Mouse (Mus musculus): Measurements from ENCODE around the gene Rasa4. TPM values are rescaled to one million over a fixed set of nuclear protein-coding genes. Genes with fewer than 3 reads are reported as not detected.
"Not testable (repeated sequence)": the region's sequence is repeated elsewhere in the genome, so short reads cannot be mapped to it uniquely, and the experiment has no call there.

Gene Rasa4
- total RNA-seq, 2 experiments from 2014 or later, result 1.9 to 4.3 TPM

DNA sequence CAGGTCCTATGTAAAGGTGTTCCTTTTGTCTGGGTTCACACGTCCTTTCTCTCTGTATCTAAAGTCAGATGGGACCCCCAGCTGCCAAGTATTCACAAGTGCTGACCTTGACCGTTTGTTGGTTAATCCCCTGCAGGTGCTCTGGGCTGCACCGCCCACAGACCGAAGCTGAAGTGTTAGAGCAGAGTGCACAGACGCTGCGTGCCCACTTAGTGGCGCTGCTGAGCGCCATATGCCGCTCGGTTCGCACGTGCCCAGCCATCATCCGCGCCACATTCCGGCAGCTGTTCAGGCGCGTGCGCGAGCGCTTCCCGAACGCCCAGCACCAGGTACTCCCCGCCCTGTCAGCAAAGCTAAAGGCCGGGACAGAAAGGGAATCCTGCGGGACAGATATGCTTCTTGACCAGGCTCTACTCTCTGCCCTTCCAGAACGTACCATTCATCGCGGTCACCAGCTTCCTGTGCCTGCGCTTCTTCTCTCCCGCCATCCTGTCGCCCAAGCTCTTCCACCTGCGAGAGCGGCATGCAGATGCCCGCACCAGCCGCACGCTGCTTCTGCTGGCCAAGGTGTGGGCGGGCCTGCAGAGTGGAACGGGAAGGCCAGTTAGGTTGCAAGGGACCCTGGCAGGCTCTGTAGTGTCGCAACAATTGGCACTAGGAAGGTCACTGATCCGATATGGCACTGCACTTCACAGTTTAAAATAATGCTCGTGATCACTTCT is 18.5 kb downstream of the Rasa4 start:
- peak; percentile 76 for ATAC-seq (replicated peaks; ENCODE audit: low FRiP score, poor library complexity, severe bottlenecking)

DNA sequence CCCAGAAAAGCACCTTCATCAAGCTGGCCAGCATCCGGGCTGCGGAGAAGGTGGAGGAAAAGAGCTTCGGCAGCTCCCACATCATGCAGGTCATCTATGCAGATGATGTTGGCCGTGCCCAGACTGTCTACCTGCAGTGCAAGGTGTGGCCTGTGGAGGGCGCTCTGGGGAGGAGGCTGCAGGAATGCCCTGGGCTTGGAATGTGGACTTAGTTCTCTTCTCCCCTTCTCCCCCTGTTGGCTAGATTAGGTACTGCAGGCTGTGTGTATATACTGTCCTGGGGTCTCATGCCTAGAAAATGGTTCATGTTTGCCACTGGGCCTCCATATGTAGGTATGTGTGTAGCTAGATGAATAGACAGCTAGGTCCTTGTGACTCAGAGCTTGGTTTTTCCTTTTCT is 20.8 kb downstream of the Rasa4 start:
- ATAC-seq (replicated peaks; ENCODE audit: low FRiP score, poor library complexity, severe bottlenecking), result peak; percentile 49; the same call in 1 of the 2 replicates

DNA sequence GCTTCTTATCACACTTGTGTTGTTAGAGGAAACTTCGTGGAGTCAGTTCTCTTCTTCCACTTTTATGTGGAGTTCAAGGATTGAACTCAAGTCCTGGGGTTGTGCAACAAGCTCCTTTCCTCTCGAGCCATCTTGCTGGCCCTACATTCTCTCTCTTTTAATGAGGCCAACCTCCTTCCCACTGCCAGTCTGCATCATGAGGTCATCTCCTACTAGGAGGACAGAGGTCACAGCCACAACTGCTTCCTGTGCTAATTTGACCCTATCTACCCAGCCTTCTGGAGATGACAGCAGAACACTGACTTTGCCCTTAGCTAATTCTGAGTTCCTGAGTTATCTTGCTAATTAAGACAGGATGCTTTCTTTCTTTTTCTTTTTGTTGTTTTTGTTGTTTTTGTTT is 24.8 kb downstream of the Rasa4 start:
- ATAC-seq (replicated peaks; ENCODE audit: low FRiP score, poor library complexity, severe bottlenecking), result no peak

DNA sequence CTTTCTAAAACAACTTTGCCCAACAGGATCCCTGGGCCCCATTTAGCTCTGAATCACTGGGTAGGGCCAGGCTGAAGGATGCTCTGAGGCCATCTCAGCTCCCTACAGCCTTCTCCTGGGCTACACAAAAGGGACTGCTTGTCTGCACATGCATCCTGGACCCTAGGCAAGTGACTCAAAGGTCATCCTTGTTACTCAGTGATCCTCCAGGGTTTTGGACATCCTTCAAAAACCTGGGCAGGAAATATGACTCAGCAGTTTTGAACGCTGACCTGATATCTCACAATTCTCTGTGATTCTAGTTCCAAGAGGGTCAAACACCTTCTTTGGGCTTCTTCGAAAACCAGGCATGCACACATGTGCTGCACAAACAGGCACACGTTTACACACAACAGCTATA is 25.3 kb downstream of the Rasa4 start:
- ATAC-seq (replicated peaks; ENCODE audit: low FRiP score, poor library complexity, severe bottlenecking), result no peak

GRCm38 (mm10) chr5:136113546-136113945 is 29.8 kb downstream of the Rasa4 start:
- not testable (repeated sequence) for ATAC-seq (replicated peaks; ENCODE audit: low FRiP score, poor library complexity, severe bottlenecking)

- peak; percentile 96 for ATAC-seq (replicated peaks; ENCODE audit: low FRiP score, poor library complexity, severe bottlenecking)
Observed at GRCm38 (mm10) chr5:136115891-136116783, 32.4 kb downstream of the Rasa4 start, which contains the start of gene Polr2j. Polr2j (plus strand) TSS chr5:136116631.

GRCm38 (mm10) chr5:136116784-136117112 is 33.0 kb downstream of the Rasa4 start:
- ATAC-seq (replicated peaks; ENCODE audit: low FRiP score, poor library complexity, severe bottlenecking), result peak; percentile 75

GRCm38 (mm10) chr5:136122165-136122564 is 38.4 kb downstream of the Rasa4 start:
- no peak for ATAC-seq (replicated peaks; ENCODE audit: low FRiP score, poor library complexity, severe bottlenecking)

DNA sequence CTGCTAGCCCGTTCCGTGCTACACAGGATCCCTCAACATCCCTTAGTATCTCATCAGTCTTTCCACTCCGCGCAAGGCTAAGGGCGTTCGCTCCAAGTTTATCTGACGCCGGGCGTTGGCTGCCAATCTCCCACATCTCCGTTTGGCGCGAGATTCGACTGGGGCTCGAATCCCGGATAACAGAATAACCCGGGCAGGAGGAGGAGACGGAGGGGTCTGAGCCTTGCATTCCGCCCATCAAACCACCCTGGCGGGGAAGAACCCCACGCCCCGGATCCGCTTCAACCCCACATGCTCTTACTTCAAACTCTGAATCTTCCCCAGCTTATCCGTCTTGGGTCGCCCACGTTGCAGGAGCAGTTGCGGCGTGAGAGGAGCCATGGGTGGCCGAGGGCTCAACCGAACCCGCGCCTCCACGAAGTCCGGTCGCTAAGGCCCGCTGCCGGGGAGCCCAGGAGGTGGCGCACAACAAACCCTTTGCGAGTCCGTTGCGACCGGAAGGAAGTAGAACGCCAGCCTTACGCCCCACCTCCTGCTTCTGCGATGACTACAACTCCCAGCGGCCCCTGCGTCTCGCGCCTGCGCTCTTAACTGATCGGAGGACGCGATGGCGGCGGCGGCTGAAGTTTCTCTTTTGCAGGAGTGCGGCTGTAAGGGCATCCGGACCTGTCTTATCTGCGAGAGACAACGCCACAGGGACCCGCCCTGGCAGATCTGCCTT is 52.0 kb downstream of the Rasa4 start, which contains the start of the genes Lrwd1 and Alkbh4:
Gene Lrwd1 (minus strand): TSS at position 504 of the 721 bp plus-strand sequence.
Gene Alkbh4 (plus strand): TSS at position 576 of the 721 bp plus-strand sequence.
- ATAC-seq (replicated peaks; ENCODE audit: low FRiP score, poor library complexity, severe bottlenecking), result peak; percentile 92

GRCm38 (mm10) chr5:136136292-136136990 is 52.7 kb downstream of the Rasa4 start:
- no peak; the same call in 1 of the 2 replicates for ATAC-seq (replicated peaks; ENCODE audit: low FRiP score, poor library complexity, severe bottlenecking)

DNA sequence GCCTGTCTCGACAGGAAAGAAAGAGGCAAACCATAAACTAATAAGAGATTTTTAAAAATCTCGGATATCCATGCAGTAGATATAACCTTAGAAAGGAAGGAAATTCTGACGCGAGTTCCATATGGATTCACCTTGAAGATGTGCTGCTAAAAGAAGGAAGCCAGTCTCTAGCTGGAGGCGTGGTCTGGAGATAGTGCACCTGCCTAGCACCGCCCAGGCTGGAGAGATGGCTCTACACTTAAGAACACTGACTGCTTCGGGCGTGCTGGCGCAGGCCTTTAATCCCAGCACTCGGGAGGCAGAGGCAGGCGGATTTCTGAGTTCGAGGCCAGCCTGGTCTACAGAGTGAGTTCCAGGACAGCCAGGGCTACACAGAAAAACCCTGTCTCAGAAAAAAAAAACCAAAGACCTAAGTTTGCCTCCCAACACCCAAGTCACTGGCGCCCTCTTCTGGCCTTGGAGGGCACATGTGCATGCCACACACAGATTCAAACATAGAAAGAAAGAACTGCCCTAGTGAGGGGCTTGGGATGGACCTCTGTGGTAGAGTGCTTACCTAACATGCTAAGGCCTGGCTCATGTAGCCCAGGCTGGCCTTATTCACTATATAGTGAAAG is 54.0 kb downstream of the Rasa4 start:
- peak; percentile 57 for ATAC-seq (replicated peaks; ENCODE audit: low FRiP score, poor library complexity, severe bottlenecking)

GRCm38 (mm10) chr5:136139393-136139792 is 55.7 kb downstream of the Rasa4 start:
- ATAC-seq (replicated peaks; ENCODE audit: low FRiP score, poor library complexity, severe bottlenecking), result no peak

DNA sequence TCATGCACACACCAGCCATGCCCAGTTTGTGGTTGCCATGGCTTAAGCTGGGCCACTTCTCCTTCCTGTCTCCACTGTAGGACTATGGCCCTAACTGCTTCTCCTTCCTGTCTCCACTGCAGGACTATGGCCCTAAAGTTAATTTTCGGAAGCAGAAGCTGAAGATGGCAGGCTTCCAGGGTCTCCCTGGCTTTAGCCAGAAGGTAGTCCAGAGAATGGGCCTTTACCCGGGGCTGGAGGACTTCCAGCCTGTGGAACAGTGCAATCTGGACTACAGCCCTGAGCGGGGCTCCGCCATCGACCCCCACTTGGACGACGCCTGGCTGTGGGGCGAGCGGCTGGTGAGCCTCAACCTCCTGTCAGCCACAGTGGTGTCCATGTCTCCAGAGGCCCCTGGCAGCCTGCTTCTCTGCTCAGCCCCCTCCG is 56.4 kb downstream of the Rasa4 start:
- ATAC-seq (replicated peaks; ENCODE audit: low FRiP score, poor library complexity, severe bottlenecking), result no peak

GRCm38 (mm10) chr5:136142746-136143145 is 59.0 kb downstream of the Rasa4 start:
- no peak for ATAC-seq (replicated peaks; ENCODE audit: low FRiP score, poor library complexity, severe bottlenecking)

DNA sequence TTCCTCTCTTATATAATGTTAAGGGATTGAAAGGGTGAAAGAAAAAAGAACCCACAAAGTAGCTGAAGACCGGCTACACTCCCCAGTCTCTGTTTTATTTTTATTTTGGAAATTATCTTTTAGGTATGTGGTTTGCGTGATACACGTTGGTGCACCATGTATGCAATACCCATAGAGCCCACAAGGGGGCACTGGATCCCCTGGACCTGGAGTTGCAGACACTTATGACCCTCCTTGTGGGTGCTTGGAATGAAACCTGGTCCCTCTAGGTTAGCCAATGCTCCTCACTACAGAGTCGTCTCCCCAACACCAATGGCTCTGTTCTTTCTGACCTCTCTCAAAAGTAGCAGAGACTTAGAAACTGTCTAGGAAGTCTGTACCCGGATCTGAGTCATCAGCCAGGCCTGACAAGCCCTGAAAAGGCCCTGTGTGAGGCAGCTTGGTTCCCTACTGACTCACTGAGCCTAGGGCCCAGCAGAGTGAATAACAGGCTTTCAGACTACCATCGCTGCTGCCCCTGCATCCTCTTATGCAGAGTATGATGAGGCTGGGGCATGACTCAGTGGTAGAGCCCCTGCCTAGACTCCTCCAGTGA is 59.5 kb downstream of the Rasa4 start:
- ATAC-seq (replicated peaks; ENCODE audit: low FRiP score, poor library complexity, severe bottlenecking), result no peak; the same call in 1 of the 2 replicates

- ATAC-seq (replicated peaks; ENCODE audit: low FRiP score, poor library complexity, severe bottlenecking), result no peak
Observed at GRCm38 (mm10) chr5:136144606-136145430, 61.1 kb downstream of the Rasa4 start.

DNA sequence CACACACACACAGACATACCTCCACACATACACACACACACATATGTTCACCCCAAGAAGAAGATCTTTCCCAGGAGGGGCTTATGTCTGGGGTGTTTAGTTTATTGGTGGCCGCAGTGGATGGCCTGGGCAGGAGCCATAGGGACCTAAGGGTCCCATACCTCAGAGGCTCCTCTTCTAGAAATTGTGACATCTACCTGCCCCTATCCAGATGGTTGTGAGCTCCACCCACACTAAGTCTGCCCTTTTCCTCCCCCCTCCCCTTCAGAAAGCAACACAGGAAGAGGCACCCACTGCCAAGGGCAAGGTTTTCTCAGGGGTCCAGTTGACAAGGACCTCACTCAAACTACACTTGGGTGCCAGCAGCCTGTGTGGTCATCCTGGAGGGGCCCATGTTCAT is 63.2 kb downstream of the Rasa4 start:
- ATAC-seq (replicated peaks; ENCODE audit: low FRiP score, poor library complexity, severe bottlenecking), result no peak

DNA sequence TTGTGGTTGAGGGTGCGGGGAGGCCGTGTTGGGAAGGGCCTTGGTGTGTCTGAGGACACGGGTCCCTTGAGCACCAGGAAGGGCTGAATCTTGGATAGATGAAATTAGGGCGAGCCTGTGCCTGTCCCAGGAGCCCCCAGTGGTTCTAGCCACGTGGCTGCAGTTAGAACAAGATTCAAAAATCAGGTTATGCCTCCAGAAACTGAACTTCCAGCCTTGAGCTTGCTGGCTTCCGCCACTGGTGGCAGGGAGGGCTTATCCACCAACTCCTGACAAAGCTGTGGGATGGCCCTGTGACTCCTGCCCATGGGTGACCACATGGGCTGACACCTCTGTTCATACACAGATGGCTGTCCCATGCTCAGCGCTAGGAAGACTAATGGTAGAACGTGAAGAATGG is 64.0 kb downstream of the Rasa4 start:
- no peak for ATAC-seq (replicated peaks; ENCODE audit: low FRiP score, poor library complexity, severe bottlenecking)

Data from erythroblast, adult 5-6 weeks (primary cell).